Mouse (Mus musculus) liver, embryonic 14.5 days (tissue): ENCODE data around the gene Aamdc. TPM values are rescaled to one million over a fixed set of nuclear protein-coding genes. Genes with fewer than 3 reads are reported as not detected.

Source experiments
- ATAC-seq: fragments of 200-750 bp; cut with Nextera tagmentation; 2 replicates; pipeline ENCODE4 v1.8.0; 2017; ENCODE audit warnings: moderate number of reproducible peaks, mild to moderate bottlenecking, moderate library complexity; ENCODE audit not compliant: insufficient read depth
- DNase-seq, 3 experiments: peaks; one replicate each; pipeline ENCODE4 v3.0.0-alpha.2; 2012 to 2013; ENCODE audit warnings: low read depth in 3 of 3, low spot score in 3 of 3
- H3K27ac ChIP-seq: fragments of 300-500 bp; sonication (generic); 2 replicates; pipeline ENCODE4 v1.5.1; 2014; ENCODE audit warnings: moderate library complexity, mild to moderate bottlenecking, control low read depth, inconsistent platforms
- H3K27me3 ChIP-seq: fragments of 300-500 bp; sonication (generic); 2 replicates; pipeline ENCODE4 v1.6.1; 2014; ENCODE audit warnings: mild to moderate bottlenecking, low read length, moderate library complexity; ENCODE audit not compliant: control insufficient read depth, insufficient read depth
- H3K36me3 ChIP-seq: fragments of 300-500 bp; sonication (generic); replicated peaks from 2 replicates; pipeline ENCODE4 v1.6.1; 2014; ENCODE audit warnings: low read depth; ENCODE audit not compliant: control insufficient read depth, insufficient read depth
- H3K4me1 ChIP-seq, 2 experiments: fragments of 200-500 bp in 1 of 2; fragments of 300-500 bp in 1 of 2; sonication (generic) in 1 of 2; replicated peaks; 2 replicates each; pipeline ENCODE4 v1.6.1; 2012 to 2014; ENCODE audit warnings: antibody characterized with exemption in 1 of 2, inconsistent platforms in 1 of 2, low read length in 1 of 2; ENCODE audit not compliant: control insufficient read depth in 2 of 2, insufficient read depth in 2 of 2
- H3K4me2 ChIP-seq: fragments of 300-500 bp; sonication (generic); 2 replicates; pipeline ENCODE4 v1.6.1; 2014; ENCODE audit warnings: low read depth, mild to moderate bottlenecking, control low read depth, moderate library complexity
- H3K4me3 ChIP-seq, 2 experiments: fragments of 200-500 bp in 1 of 2; fragments of 300-500 bp in 1 of 2; sonication (generic) in 1 of 2; 2 replicates each; pipeline ENCODE4 v1.5.1; 2012 to 2014; ENCODE audit warnings: low read depth in 2 of 2, low read length in 2 of 2, mild to moderate bottlenecking in 2 of 2, control low read depth in 1 of 2, inconsistent platforms in 1 of 2, moderate library complexity in 1 of 2; ENCODE audit not compliant: insufficient read depth in 1 of 2
- H3K9ac ChIP-seq: fragments of 300-500 bp; sonication (generic); replicated peaks from 2 replicates; pipeline ENCODE4 v1.6.1; 2014; ENCODE audit warnings: mild to moderate bottlenecking, control low read depth, moderate library complexity
- H3K9me3 ChIP-seq: fragments of 300-500 bp; sonication (generic); 2 replicates; pipeline ENCODE4 v1.6.1; 2016; ENCODE audit warnings: low read length, mixed read lengths; ENCODE audit not compliant: control insufficient read depth
- CTCF ChIP-seq: IDR thresholded peaks from 2 replicates; pipeline ENCODE4 v1.5.1; 2016; ENCODE audit warnings: antibody characterized with exemption, low read depth, control low read depth
- EP300 ChIP-seq: IDR thresholded peaks from 2 replicates; pipeline ENCODE4 v1.6.1; 2016; ENCODE audit warnings: antibody characterized with exemption, low read depth
- WGBS: fragments of 180-500 bp; shearing (Covaris S2); extraction: QIAGEN DNeasy Blood & Tissue Kit; methylation state at CpG from one replicate; pipeline ENCODE4 v1.1.7; 2014; ENCODE audit not compliant: insufficient replicate concordance; 5-methylcytosine and 5-hydroxymethylcytosine counted together
- polyA plus RNA-seq, 2 experiments: library from polyadenylated mRNA; depleted of rRNA in 1 of 2; stranded (reverse) in 1 of 2; unstranded in 1 of 2; fragments of >200 nt; fragmentation: Nextera tagmentation in 1 of 2; extraction: Ambion mirVana in 1 of 2; gene quantifications; 2 replicates each; pipeline versions ENCODE4 v1.2.1 to v1.2.3; 2012 to 2014

The Aamdc gene
- polyA plus RNA-seq, 2 experiments = 9.9 to 16.0 TPM

- Histone ChIP-seq H3K4me3 (no peak overlapping the region), H3K4me1 (no peaks in the 10 kb centered on the region), H3K36me3 (peaks cover 6% of the 10 kb centered on the region; the same call in 1 of the 2 replicates), H3K27me3 (no peaks in the 10 kb centered on the region), H3K9ac (no peak overlapping the region), H3K4me2 (no peak overlapping the region), H3K9me3 (no peaks in the 10 kb centered on the region), H3K27ac (no peak overlapping the region)
- DNase-seq = no peak
- WGBS = 84% methylated on average over 5 of the region's 5 CpGs
- ATAC-seq = no peak
- TF ChIP-seq EP300 (no peak), CTCF (no peak)
Measured at GRCm38 (mm10) chr7:97535531-97535930, 43.8 kb downstream of the Aamdc start.

- Histone ChIP-seq H3K4me3 (no peak overlapping the region), H3K27ac (no peak overlapping the region), H3K4me2 (no peak overlapping the region), H3K36me3 (peaks cover 5% of the 10 kb centered on the region), H3K9ac (no peak overlapping the region), H3K4me1 (no peaks in the 10 kb centered on the region), H3K9me3 (no peaks in the 10 kb centered on the region), H3K27me3 (no peaks in the 10 kb centered on the region)
- ATAC-seq = no peak
- no peak for TF ChIP-seq CTCF
- TF ChIP-seq EP300 = no peak
- 75% methylated on average over 2 of the region's 2 CpGs for WGBS
- no peak for DNase-seq
Measured at GRCm38 (mm10) chr7:97519935-97520334, 59.4 kb downstream of the Aamdc start.

- no peaks in the 10 kb centered on the region for H3K4me1 ChIP-seq
- H3K36me3 ChIP-seq = peaks cover 5% of the 10 kb centered on the region
- TF ChIP-seq EP300 (no peak), CTCF (no peak)
- DNase-seq (no peak), ATAC-seq (no peak)
- 73% methylated on average over 1 of the region's 1 CpGs for WGBS
- no peak overlapping the region for H3K27ac ChIP-seq
- H3K27me3 ChIP-seq = no peaks in the 10 kb centered on the region
- no peaks in the 10 kb centered on the region for H3K9me3 ChIP-seq
- no peak overlapping the region for H3K4me2 ChIP-seq
- no peak overlapping the region for H3K9ac ChIP-seq
- no peak overlapping the region for H3K4me3 ChIP-seq
Measured at GRCm38 (mm10) chr7:97514786-97515185, 64.5 kb downstream of the Aamdc start.

DNA sequence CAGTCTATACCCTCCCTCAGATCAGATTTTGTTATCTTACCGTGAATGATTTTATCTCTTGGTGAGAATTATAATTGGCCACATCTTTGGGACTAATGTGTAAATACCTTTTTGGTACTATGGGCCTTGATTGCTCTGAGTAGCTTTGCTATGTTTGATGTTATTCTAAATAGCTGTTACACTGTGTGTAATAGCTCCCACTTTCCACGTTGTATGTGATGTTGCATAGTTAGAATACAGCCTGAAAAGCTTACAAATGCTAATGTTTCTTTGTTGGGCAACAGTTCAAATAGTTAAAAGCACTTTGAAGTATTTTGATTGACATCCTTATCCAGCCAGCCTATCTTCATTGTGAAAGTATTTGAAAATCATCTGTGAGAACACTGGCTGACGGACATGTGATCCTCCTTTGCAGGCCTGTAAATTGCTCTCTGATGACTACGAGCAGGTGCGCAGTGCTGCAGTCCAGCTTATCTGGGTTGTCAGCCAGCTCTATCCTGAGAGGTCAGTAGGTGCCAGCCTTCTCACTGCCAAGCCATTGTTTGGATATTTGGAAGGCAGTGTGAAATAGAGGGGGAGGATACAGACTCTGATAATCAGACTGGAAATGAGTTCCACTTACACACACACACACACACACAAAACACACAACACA, 78.6 kb downstream of the Aamdc start:
- Histone ChIP-seq H3K4me1 (no peaks in the 10 kb centered on the region), H3K36me3 (peaks cover 2% of the 10 kb centered on the region), H3K9ac (no peak overlapping the region), H3K9me3 (no peaks in the 10 kb centered on the region), H3K27me3 (no peaks in the 10 kb centered on the region), H3K4me3 (no peak overlapping the region), H3K27ac (no peak overlapping the region), H3K4me2 (no peak overlapping the region)
- no peak for TF ChIP-seq EP300
- ATAC-seq = no peak
- DNase-seq = no peak
- 78% methylated on average over 5 of the region's 5 CpGs for WGBS

Other genes with a start within 250 kb of the Aamdc start
- gene Usp35, start 247.5 kb downstream of the Aamdc start, polyA plus RNA-seq (2012; rRNA removed) = 0.29 and 0.36 TPM in 2 replicates
- gene Usp35, start 247.5 kb downstream of the Aamdc start, polyA plus RNA-seq (2014; fragmentation: Nextera tagmentation; extraction: Ambion mirVana) = 0.14 and 0.18 TPM in 2 replicates
- 0.79 and 0.80 TPM in 2 replicates for gene Kctd21, start 247.2 kb downstream of the Aamdc start, polyA plus RNA-seq (2012; rRNA removed)
- gene Kctd21, start 247.2 kb downstream of the Aamdc start, polyA plus RNA-seq (2014; fragmentation: Nextera tagmentation; extraction: Ambion mirVana) = 0.76 and 0.96 TPM in 2 replicates
- gene Alg8, start 207.9 kb downstream of the Aamdc start, polyA plus RNA-seq (2012; rRNA removed) = 23.8 and 25.6 TPM in 2 replicates
- gene Alg8, start 207.9 kb downstream of the Aamdc start, polyA plus RNA-seq (2014; fragmentation: Nextera tagmentation; extraction: Ambion mirVana) = 30.5 and 33.4 TPM in 2 replicates
- 95.8 and 107 TPM in 2 replicates for gene Ndufc2, start 179.5 kb downstream of the Aamdc start, polyA plus RNA-seq (2012; rRNA removed)
- 242 and 250 TPM in 2 replicates for gene Ndufc2, start 179.5 kb downstream of the Aamdc start, polyA plus RNA-seq (2014; fragmentation: Nextera tagmentation; extraction: Ambion mirVana)
- gene Thrsp, start 161.8 kb downstream of the Aamdc start, polyA plus RNA-seq (2012; rRNA removed) = 0.02 TPM in 1 of 2 replicates, not detected in the other
- not detected in 2 replicates for gene Thrsp, start 161.8 kb downstream of the Aamdc start, polyA plus RNA-seq (2014; fragmentation: Nextera tagmentation; extraction: Ambion mirVana)
- 9.5 and 9.6 TPM in 2 replicates for gene Kctd14, start 128.2 kb downstream of the Aamdc start, polyA plus RNA-seq (2012; rRNA removed)
- 7.6 and 9.6 TPM in 2 replicates for gene Kctd14, start 128.2 kb downstream of the Aamdc start, polyA plus RNA-seq (2014; fragmentation: Nextera tagmentation; extraction: Ambion mirVana)
- 25.9 and 26.8 TPM in 2 replicates for gene Ints4, start 98.5 kb downstream of the Aamdc start, polyA plus RNA-seq (2012; rRNA removed)
- 19.1 and 21.8 TPM in 2 replicates for gene Ints4, start 98.5 kb downstream of the Aamdc start, polyA plus RNA-seq (2014; fragmentation: Nextera tagmentation; extraction: Ambion mirVana)
- 1.4 and 2.8 TPM in 2 replicates for gene Rsf1, start 392 bp upstream of the Aamdc start, polyA plus RNA-seq (2012; rRNA removed)
- 4.9 and 5.0 TPM in 2 replicates for gene Rsf1, start 392 bp upstream of the Aamdc start, polyA plus RNA-seq (2014; fragmentation: Nextera tagmentation; extraction: Ambion mirVana)
- gene Clns1a, start 117.1 kb upstream of the Aamdc start, polyA plus RNA-seq (2012; rRNA removed) = 22.6 and 36.5 TPM in 2 replicates
- gene Clns1a, start 117.1 kb upstream of the Aamdc start, polyA plus RNA-seq (2014; fragmentation: Nextera tagmentation; extraction: Ambion mirVana) = 65.4 and 70.5 TPM in 2 replicates
- gene Aqp11, start 158.8 kb upstream of the Aamdc start, polyA plus RNA-seq (2012; rRNA removed) = 7.1 and 7.4 TPM in 2 replicates
- gene Aqp11, start 158.8 kb upstream of the Aamdc start, polyA plus RNA-seq (2014; fragmentation: Nextera tagmentation; extraction: Ambion mirVana) = 18.5 and 22.3 TPM in 2 replicates
- 3.1 and 4.3 TPM in 2 replicates for gene Pak1, start 209.0 kb upstream of the Aamdc start, polyA plus RNA-seq (2012; rRNA removed)
- gene Pak1, start 209.0 kb upstream of the Aamdc start, polyA plus RNA-seq (2014; fragmentation: Nextera tagmentation; extraction: Ambion mirVana) = 8.2 and 9.0 TPM in 2 replicates